Mouse (Mus musculus): ENCODE measurements at regions not wholly inside any gene's neighbourhood (a gene's known extent, or its start where the extent isn't known, plus 50 kb on each side); places are given as distances from the start of the nearest gene placed in this dataset.
"Not testable (repeated sequence)": the region's sequence is repeated elsewhere in the genome, so short reads cannot be mapped to it uniquely, and the experiment has no call there.

GRCm38 (mm10) chr9:43542077-43542654 lies 201.6 kb upstream of the Nectin1 start:
- DNase-seq (ENCODE audit: low spot score) = no peak

GRCm38 (mm10) chr9:43545081-43545565 lies 198.7 kb upstream of the Nectin1 start:
- peak; percentile 17 for DNase-seq (ENCODE audit: low spot score)
- WGBS = 44% methylated on average over 15 of the region's 15 CpGs
- no peaks in the 10 kb centered on the region for H3K36me3 ChIP-seq
- H3K27ac ChIP-seq = peak overlapping the region; percentile 50; the same call in 1 of the 2 replicates
- H3K4me1 ChIP-seq (replicated peaks) = peaks cover 20% of the 10 kb centered on the region
- no peak overlapping the region for H3K4me3 ChIP-seq
- H3K9me3 ChIP-seq = no peaks in the 10 kb centered on the region
- H3K27me3 ChIP-seq (ENCODE audit: insufficient read depth, poor library complexity, severe bottlenecking) = no peaks in the 10 kb centered on the region

More at GRCm38 (mm10) chr9:43542077-43542654, 201.6 kb upstream of the Nectin1 start:
- peaks cover 12% of the 10 kb centered on the region for H3K4me1 ChIP-seq (replicated peaks)
- 89% methylated on average over 9 of the region's 9 CpGs for WGBS
- H3K9me3 ChIP-seq = no peaks in the 10 kb centered on the region
- no peak overlapping the region for H3K27ac ChIP-seq
- H3K36me3 ChIP-seq = no peaks in the 10 kb centered on the region
- H3K27me3 ChIP-seq (ENCODE audit: insufficient read depth, poor library complexity, severe bottlenecking) = no peaks in the 10 kb centered on the region
- H3K4me3 ChIP-seq = no peak overlapping the region

GRCm38 (mm10) chr9:43548883-43549282 lies 194.9 kb upstream of the Nectin1 start:
- 78% methylated on average over 4 of the region's 4 CpGs for WGBS
- Histone ChIP-seq H3K27me3 (ENCODE audit: insufficient read depth, poor library complexity, severe bottlenecking) (no peaks in the 10 kb centered on the region), H3K4me1 (replicated peaks) (peaks cover 20% of the 10 kb centered on the region), H3K9me3 (no peaks in the 10 kb centered on the region), H3K27ac (no peak overlapping the region), H3K36me3 (no peaks in the 10 kb centered on the region), H3K4me3 (no peak overlapping the region)
- no peak for DNase-seq (ENCODE audit: low spot score)

- peaks cover 22% of the 10 kb centered on the region for H3K4me1 ChIP-seq (replicated peaks)
Observed at GRCm38 (mm10) chr9:43549293-43549692, 194.5 kb upstream of the Nectin1 start.

GRCm38 (mm10) chr9:43552758-43553157 lies 191.0 kb upstream of the Nectin1 start:
- not testable (repeated sequence) for H3K36me3 ChIP-seq; H3K4me1 ChIP-seq (replicated peaks); H3K9me3 ChIP-seq; H3K27me3 ChIP-seq (ENCODE audit: insufficient read depth, poor library complexity, severe bottlenecking); H3K4me3 ChIP-seq; DNase-seq (ENCODE audit: low spot score); H3K27ac ChIP-seq
- WGBS = 79% methylated on average over 1 of the region's 1 CpGs

More at GRCm38 (mm10) chr9:43549293-43549692, 194.5 kb upstream of the Nectin1 start:
- Histone ChIP-seq H3K27me3 (ENCODE audit: insufficient read depth, poor library complexity, severe bottlenecking) (no peaks in the 10 kb centered on the region), H3K27ac (no peak overlapping the region), H3K4me3 (no peak overlapping the region), H3K36me3 (no peaks in the 10 kb centered on the region), H3K9me3 (no peaks in the 10 kb centered on the region)
- DNase-seq (ENCODE audit: low spot score) = no peak
- 62% methylated on average over 7 of the region's 7 CpGs for WGBS

- peaks cover 19% of the 10 kb centered on the region for H3K4me1 ChIP-seq (replicated peaks)
- H3K27ac ChIP-seq = no peak overlapping the region
- no peaks in the 10 kb centered on the region for H3K36me3 ChIP-seq
- peaks cover 3% of the 10 kb centered on the region; the same call in 1 of the 2 replicates for H3K27me3 ChIP-seq (ENCODE audit: insufficient read depth, poor library complexity, severe bottlenecking)
- H3K4me3 ChIP-seq = no peak overlapping the region
- DNase-seq (ENCODE audit: low spot score) = no peak
- H3K9me3 ChIP-seq = no peaks in the 10 kb centered on the region
- 87% methylated on average over 6 of the region's 6 CpGs for WGBS
Observed at GRCm38 (mm10) chr9:43562016-43562415, 181.8 kb upstream of the Nectin1 start.

DNA sequence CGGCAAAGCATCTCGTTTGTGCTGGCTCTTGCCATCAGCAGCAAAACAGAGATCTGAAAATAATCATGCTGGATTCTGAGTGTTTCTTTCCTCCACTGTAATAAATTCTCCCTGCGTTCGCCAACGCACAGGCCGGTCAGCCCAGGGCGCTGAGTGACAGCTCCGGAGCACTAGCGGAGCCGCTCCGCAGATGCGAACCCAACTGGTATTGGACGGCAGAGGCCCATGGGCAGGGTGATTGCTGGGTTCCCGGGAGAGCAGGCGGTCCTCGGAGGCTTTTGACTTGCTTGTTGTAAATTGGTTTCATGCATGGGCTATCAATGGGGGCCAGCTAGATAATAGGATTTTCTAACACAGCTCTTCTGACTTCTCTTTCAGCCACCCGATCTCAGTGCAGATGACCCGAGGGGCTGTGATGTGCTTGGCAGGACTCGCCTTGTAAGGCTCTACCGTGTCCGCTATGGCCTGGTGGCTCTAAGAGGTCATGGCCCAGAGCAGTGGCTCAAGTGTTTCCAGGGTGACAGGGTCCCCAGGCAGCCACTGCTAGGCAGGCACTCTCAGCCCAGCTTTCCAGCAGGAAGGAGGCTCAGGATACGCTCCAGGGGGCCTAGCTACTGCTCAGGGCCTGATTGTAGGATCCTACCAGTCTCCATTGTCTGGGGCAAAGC lies 179.4 kb upstream of the Nectin1 start:
- Histone ChIP-seq H3K4me1 (replicated peaks) (peaks cover 32% of the 10 kb centered on the region), H3K36me3 (no peaks in the 10 kb centered on the region), H3K27me3 (ENCODE audit: insufficient read depth, poor library complexity, severe bottlenecking) (peaks cover 4% of the 10 kb centered on the region; the same call in 1 of the 2 replicates), H3K9me3 (no peaks in the 10 kb centered on the region), H3K27ac (peak overlapping the region; percentile 77), H3K4me3 (no peak overlapping the region)
- peak; percentile 49 for DNase-seq (ENCODE audit: low spot score)
- WGBS = 54% methylated on average over 22 of the region's 22 CpGs

GRCm38 (mm10) chr9:43568851-43569250 lies 174.9 kb upstream of the Nectin1 start:
- 57% methylated on average over 4 of the region's 4 CpGs for WGBS
- H3K27ac ChIP-seq = no peak overlapping the region
- no peaks in the 10 kb centered on the region for H3K36me3 ChIP-seq
- DNase-seq (ENCODE audit: low spot score) = no peak
- no peak overlapping the region for H3K4me3 ChIP-seq
- no peaks in the 10 kb centered on the region for H3K9me3 ChIP-seq
- peaks cover 36% of the 10 kb centered on the region for H3K4me1 ChIP-seq (replicated peaks)
- H3K27me3 ChIP-seq (ENCODE audit: insufficient read depth, poor library complexity, severe bottlenecking) = peaks cover 4% of the 10 kb centered on the region; the same call in 1 of the 2 replicates

DNA sequence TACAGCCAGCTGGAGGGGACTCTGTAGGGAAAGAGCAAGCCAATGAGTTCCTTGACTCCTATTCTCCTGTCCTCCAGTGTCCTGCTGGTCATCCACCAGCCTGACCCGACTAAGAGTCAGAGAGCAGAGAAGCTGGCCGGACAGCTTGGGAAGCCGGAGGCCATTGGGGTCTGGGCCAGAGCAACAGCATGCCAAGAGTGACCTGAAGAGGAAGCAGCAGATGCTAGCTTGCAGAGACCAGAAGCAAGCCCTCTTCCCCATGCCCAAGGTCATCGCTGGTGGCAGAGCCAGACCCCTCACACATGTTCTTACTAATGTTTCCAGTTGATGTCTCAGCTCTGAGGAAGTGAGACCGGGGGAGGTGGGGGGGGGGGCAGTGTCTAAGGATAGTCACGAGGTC lies 172.7 kb upstream of the Nectin1 start:
- DNase-seq (ENCODE audit: low spot score) = no peak
- WGBS = 84% methylated on average over 6 of the region's 6 CpGs

GRCm38 (mm10) chr9:43575659-43576058 lies 168.1 kb upstream of the Nectin1 start:
- H3K27ac ChIP-seq = no peak overlapping the region
- DNase-seq (ENCODE audit: low spot score) = no peak
- WGBS = 88% methylated on average over 6 of the region's 6 CpGs
- H3K9me3 ChIP-seq = no peaks in the 10 kb centered on the region
- H3K4me3 ChIP-seq = no peak overlapping the region
- H3K4me1 ChIP-seq (replicated peaks) = peaks cover 16% of the 10 kb centered on the region
- no peaks in the 10 kb centered on the region for H3K36me3 ChIP-seq
- H3K27me3 ChIP-seq (ENCODE audit: insufficient read depth, poor library complexity, severe bottlenecking) = 0 out of 2 replicates have a peak, but pooled peaks cover 5% of the 10 kb centered on the region

More for the DNA sequence above, 172.7 kb upstream of the Nectin1 start:
- no peaks in the 10 kb centered on the region for H3K36me3 ChIP-seq
- H3K27me3 ChIP-seq (ENCODE audit: insufficient read depth, poor library complexity, severe bottlenecking) = peaks cover 4% of the 10 kb centered on the region; the same call in 1 of the 2 replicates
- no peak overlapping the region for H3K27ac ChIP-seq
- no peak overlapping the region for H3K4me3 ChIP-seq
- peaks cover 18% of the 10 kb centered on the region for H3K4me1 ChIP-seq (replicated peaks)
- H3K9me3 ChIP-seq = no peaks in the 10 kb centered on the region

DNA sequence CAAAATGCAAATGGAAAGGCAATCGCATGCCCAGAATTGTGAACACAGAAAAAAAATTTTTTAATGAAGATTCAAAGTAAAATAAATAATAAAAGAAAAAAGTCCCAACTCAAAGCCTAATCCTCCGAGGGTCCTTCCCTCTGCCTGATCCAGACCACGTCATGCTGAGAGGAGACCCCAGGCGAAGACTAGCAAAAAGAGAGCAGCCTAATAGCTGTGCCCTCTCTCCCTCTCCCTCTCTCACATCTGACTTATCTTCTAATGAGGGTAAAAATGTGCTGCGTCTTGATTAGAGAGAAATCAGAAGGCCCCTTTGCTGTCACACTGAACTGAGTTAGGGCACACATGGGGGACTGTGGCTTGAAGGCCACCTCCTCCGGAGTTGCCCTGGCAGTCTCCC lies 163.1 kb upstream of the Nectin1 start:
- Histone ChIP-seq H3K27me3 (ENCODE audit: insufficient read depth, poor library complexity, severe bottlenecking) (0 out of 2 replicates have a peak, but pooled peaks cover 5% of the 10 kb centered on the region), H3K4me3 (no peak overlapping the region), H3K36me3 (no peaks in the 10 kb centered on the region), H3K9me3 (no peaks in the 10 kb centered on the region), H3K27ac (no peak overlapping the region), H3K4me1 (replicated peaks) (peaks cover 19% of the 10 kb centered on the region)
- DNase-seq (ENCODE audit: low spot score) = no peak
- WGBS = 45% methylated on average over 6 of the region's 6 CpGs

- Histone ChIP-seq H3K27ac (no peak overlapping the region), H3K27me3 (ENCODE audit: insufficient read depth, poor library complexity, severe bottlenecking) (no peaks in the 10 kb centered on the region), H3K9me3 (no peaks in the 10 kb centered on the region), H3K4me3 (no peak overlapping the region), H3K4me1 (replicated peaks) (peaks cover 12% of the 10 kb centered on the region), H3K36me3 (no peaks in the 10 kb centered on the region)
- WGBS = 65% methylated on average over 6 of the region's 6 CpGs
- no peak for DNase-seq (ENCODE audit: low spot score)
Observed at GRCm38 (mm10) chr9:43585616-43586015, 158.2 kb upstream of the Nectin1 start.

GRCm38 (mm10) chr9:43593236-43593635 lies 150.5 kb upstream of the Nectin1 start:
- Histone ChIP-seq H3K4me1 (replicated peaks) (no peaks in the 10 kb centered on the region), H3K4me3 (no peak overlapping the region), H3K36me3 (no peaks in the 10 kb centered on the region), H3K27ac (no peak overlapping the region), H3K27me3 (ENCODE audit: insufficient read depth, poor library complexity, severe bottlenecking) (no peaks in the 10 kb centered on the region), H3K9me3 (no peaks in the 10 kb centered on the region)
- DNase-seq (ENCODE audit: low spot score) = no peak
- WGBS = 77% methylated on average over 6 of the region's 6 CpGs

Measured in hindbrain, embryonic 10.5 days (tissue).